Mouse (Mus musculus) liver, embryonic 14.5 days (tissue): Measurements from ENCODE around the gene Gtf2i.

ENCODE experiments used
- CTCF ChIP-seq: IDR thresholded peaks from 2 replicates; pipeline ENCODE4 v1.5.1; 2016; ENCODE audit warnings: antibody characterized with exemption, low read depth, control low read depth
- EP300 ChIP-seq: IDR thresholded peaks from 2 replicates; pipeline ENCODE4 v1.6.1; 2016; ENCODE audit warnings: antibody characterized with exemption, low read depth

- TF ChIP-seq CTCF (no peak), EP300 (no peak)
Observed at GRCm38 (mm10) chr5:134255294-134255693, 59.3 kb downstream of the Gtf2i start.
